Mouse (Mus musculus) hindbrain, embryonic 11.5 days (tissue): Measurements from ENCODE around the gene Fbrs. TPM values are rescaled to one million over a fixed set of nuclear protein-coding genes. Genes with fewer than 3 reads are reported as not detected.
A peak's percentile ranks its signal among the peaks of the same experiment; 100 is the strongest.

Experiments
- ATAC-seq: fragments of 200-750 bp; cut with Nextera tagmentation; 2 replicates; pipeline ENCODE4 v1.8.0; 2017; ENCODE audit warnings: mild to moderate bottlenecking, moderate TSS enrichment, moderate library complexity; ENCODE audit not compliant: low FRiP score
- DNase-seq: peaks from one replicate; pipeline ENCODE4 v3.0.0-alpha.2; 2015; ENCODE audit warnings: low spot score
- H3K27ac ChIP-seq: fragments of 300-500 bp; sonication (generic); 2 replicates; pipeline ENCODE4 v1.5.1; 2014; ENCODE audit warnings: mild to moderate bottlenecking, low read depth, low read length
- H3K27me3 ChIP-seq: fragments of 300-500 bp; sonication (generic); 2 replicates; pipeline ENCODE4 v1.6.1; 2014; ENCODE audit warnings: mild to moderate bottlenecking, low read length, moderate library complexity, mixed read lengths; ENCODE audit not compliant: control insufficient read depth, insufficient read depth
- H3K36me3 ChIP-seq: fragments of 300-500 bp; sonication (generic); 2 replicates; pipeline ENCODE4 v1.6.1; 2014; ENCODE audit warnings: mild to moderate bottlenecking, low read length, moderate library complexity, mixed read lengths; ENCODE audit not compliant: control insufficient read depth, insufficient read depth
- H3K4me1 ChIP-seq: fragments of 300-500 bp; sonication (generic); replicated peaks from 2 replicates; pipeline ENCODE4 v1.6.1; 2014; ENCODE audit warnings: low read length, mixed read lengths; ENCODE audit not compliant: control insufficient read depth, insufficient read depth
- H3K4me2 ChIP-seq: fragments of 300-500 bp; sonication (generic); replicated peaks from 2 replicates; pipeline ENCODE4 v1.6.1; 2014; ENCODE audit warnings: mild to moderate bottlenecking, low read depth, low read length
- H3K4me3 ChIP-seq: fragments of 300-500 bp; sonication (generic); 2 replicates; pipeline ENCODE4 v1.5.1; 2014; ENCODE audit warnings: low read depth, low read length
- H3K9ac ChIP-seq: fragments of 300-500 bp; sonication (generic); 2 replicates; pipeline ENCODE4 v1.6.1; 2014; ENCODE audit warnings: low read depth, low read length
- H3K9me3 ChIP-seq: fragments of 300-500 bp; sonication (generic); 2 replicates; pipeline ENCODE4 v1.6.1; 2016; ENCODE audit warnings: low read length; ENCODE audit not compliant: control insufficient read depth
- WGBS: fragments of 180-500 bp; shearing (Covaris S2); extraction: QIAGEN DNeasy Blood & Tissue Kit; methylation state at CpG from one replicate; pipeline ENCODE4 v1.1.7; 2014; 5-methylcytosine and 5-hydroxymethylcytosine counted together
- polyA plus RNA-seq: library from polyadenylated mRNA; unstranded; fragments of >200 nt; fragmentation: Nextera tagmentation; extraction: Ambion mirVana; gene quantifications from 2 replicates; pipeline ENCODE4 v1.2.1, GENCODE M21; 2014

Gene Fbrs
- polyA plus RNA-seq, 1 experiment from 2014 or later: 15.1 TPM

DNA sequence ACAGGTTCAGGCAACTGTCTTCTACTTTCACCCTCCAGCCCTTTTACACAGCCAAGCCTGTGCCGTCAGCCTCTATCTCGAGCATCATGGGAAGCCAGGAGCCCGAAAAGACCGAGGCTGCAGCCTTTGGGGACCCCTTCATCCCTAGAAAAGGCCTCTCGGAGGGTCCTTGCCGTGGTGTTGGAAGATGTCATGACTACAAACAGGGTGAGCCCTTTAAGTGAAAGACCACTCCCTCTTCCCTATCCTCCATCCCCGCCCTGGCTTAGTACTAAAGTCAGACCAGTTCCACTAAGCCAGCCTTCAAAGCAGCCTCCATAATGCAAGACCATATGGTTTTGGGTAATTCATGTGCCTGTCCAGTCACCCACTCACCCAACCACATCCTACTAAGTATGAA lies 6.9 kb upstream of the Fbrs start:
- Histone ChIP-seq H3K4me1 (no peaks in the 10 kb centered on the region; the same call in 1 of the 2 replicates), H3K9ac (peak overlapping the region; percentile 95), H3K4me2 (peak overlapping the region; percentile 91), H3K36me3 (peaks cover 24% of the 10 kb centered on the region), H3K9me3 (no peaks in the 10 kb centered on the region), H3K27me3 (no peaks in the 10 kb centered on the region), H3K4me3 (peak overlapping the region; percentile 90), H3K27ac (peak overlapping the region; percentile 94)
- no peak for DNase-seq
- under 1% methylated on average over 7 of the region's 7 CpGs for WGBS
- ATAC-seq: 0 out of 2 replicates have a peak, but pooled peaks have one; percentile 1

- ATAC-seq: no peak
Measured at GRCm38 (mm10) chr7:127473705-127474104, 5.3 kb upstream of the Fbrs start.

DNA sequence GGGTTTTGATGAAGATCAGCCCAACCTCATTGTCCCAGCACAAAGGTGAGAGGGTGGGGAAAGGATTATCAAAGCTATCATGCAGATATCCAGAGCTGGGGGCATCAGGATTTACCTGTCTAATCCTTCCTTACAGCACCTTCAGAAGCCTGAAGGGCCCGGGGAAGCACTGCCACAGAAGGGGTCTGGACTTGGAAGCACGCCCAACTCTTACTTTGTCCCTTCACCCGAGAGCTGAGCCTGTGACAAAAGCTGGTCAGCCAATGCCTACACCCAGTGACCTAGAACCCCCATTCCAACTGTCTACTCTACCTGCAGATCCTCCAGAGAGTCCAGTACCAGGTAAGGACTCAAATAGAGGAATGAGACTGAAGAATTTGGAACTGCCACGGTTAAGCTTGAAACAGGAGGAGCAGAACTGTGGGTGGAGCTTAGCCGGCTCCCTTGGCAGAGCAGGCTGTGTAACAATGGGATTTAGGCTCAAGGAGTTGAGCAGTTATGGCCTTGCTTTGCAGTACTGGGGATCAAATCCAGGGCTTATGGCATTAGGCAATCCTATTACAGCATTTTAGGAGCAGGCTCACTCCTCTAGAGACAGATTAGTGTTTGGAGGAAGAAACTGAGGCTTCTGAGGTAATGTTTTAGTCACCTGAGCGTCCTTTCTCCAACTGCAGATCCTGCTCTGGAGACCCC lies 4.5 kb upstream of the Fbrs start:
- no peak overlapping the region for H3K9ac ChIP-seq
- no peak overlapping the region for H3K4me2 ChIP-seq
- ATAC-seq (no peak), DNase-seq (no peak)
- H3K27ac ChIP-seq: no peak overlapping the region
- H3K27me3 ChIP-seq: no peaks in the 10 kb centered on the region
- peaks cover 22% of the 10 kb centered on the region for H3K36me3 ChIP-seq
- H3K4me1 ChIP-seq: no peaks in the 10 kb centered on the region; the same call in 1 of the 2 replicates
- 90% methylated on average over 6 of the region's 6 CpGs for whole genome bisulfite sequencing
- no peak overlapping the region for H3K4me3 ChIP-seq
- H3K9me3 ChIP-seq: no peaks in the 10 kb centered on the region

More at GRCm38 (mm10) chr7:127473705-127474104, 5.3 kb upstream of the Fbrs start:
- H3K27me3 ChIP-seq: no peaks in the 10 kb centered on the region
- H3K9ac ChIP-seq: no peak overlapping the region
- no peak overlapping the region for H3K4me2 ChIP-seq
- H3K27ac ChIP-seq: no peak overlapping the region
- H3K4me1 ChIP-seq: no peaks in the 10 kb centered on the region; the same call in 1 of the 2 replicates
- H3K4me3 ChIP-seq: no peak overlapping the region
- WGBS: 89% methylated on average over 5 of the region's 5 CpGs
- H3K36me3 ChIP-seq: peaks cover 22% of the 10 kb centered on the region
- no peaks in the 10 kb centered on the region for H3K9me3 ChIP-seq
- peak; percentile 29 for DNase-seq

- no peaks in the 10 kb centered on the region for H3K9me3 ChIP-seq
- peaks cover 22% of the 10 kb centered on the region for H3K36me3 ChIP-seq
- WGBS: 91% methylated on average over 11 of the region's 11 CpGs
- H3K4me1 ChIP-seq: peaks cover 4% of the 10 kb centered on the region; the same call in 1 of the 2 replicates
- no peak overlapping the region for H3K27ac ChIP-seq
- no peak overlapping the region for H3K9ac ChIP-seq
- no peaks in the 10 kb centered on the region for H3K27me3 ChIP-seq
- no peak overlapping the region for H3K4me2 ChIP-seq
- no peak overlapping the region for H3K4me3 ChIP-seq
- DNase-seq (no peak), ATAC-seq (no peak)
Measured at GRCm38 (mm10) chr7:127475186-127475740, 3.7 kb upstream of the Fbrs start.

GRCm38 (mm10) chr7:127476336-127476735 lies 2.7 kb upstream of the Fbrs start:
- Histone ChIP-seq H3K4me2 (no peak overlapping the region), H3K36me3 (peaks cover 24% of the 10 kb centered on the region), H3K27ac (no peak overlapping the region), H3K27me3 (no peaks in the 10 kb centered on the region), H3K9ac (no peak overlapping the region), H3K4me1 (peaks cover 8% of the 10 kb centered on the region; the same call in 1 of the 2 replicates), H3K9me3 (no peaks in the 10 kb centered on the region), H3K4me3 (no peak overlapping the region)
- DNase-seq: no peak
- ATAC-seq: no peak
- WGBS: 95% methylated on average over 11 of the region's 11 CpGs

DNA sequence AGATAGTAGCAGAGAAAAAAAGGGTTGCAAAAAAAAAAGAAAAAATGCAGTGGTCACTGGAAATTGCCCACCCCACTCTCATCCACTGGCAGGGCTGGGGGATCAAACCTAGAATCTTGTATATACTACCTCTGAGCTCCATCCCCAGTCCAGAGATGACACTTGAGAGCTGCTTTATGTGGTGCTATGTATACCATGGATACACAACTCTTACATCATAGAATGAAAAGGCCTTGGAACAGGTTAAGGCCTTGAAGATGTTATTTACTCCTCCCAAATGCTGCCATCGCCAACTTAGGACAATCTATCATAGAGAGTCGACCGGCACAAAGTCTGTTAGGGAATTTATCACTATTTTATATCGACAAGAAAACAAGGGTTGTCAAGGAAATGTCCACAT lies 2.1 kb upstream of the Fbrs start:
- H3K9me3 ChIP-seq: no peaks in the 10 kb centered on the region
- WGBS: 84% methylated on average over 4 of the region's 4 CpGs
- peak overlapping the region; percentile 84; the same call in 1 of the 2 replicates for H3K9ac ChIP-seq
- ATAC-seq (no peak), DNase-seq (no peak)
- peak overlapping the region; percentile 95; the same call in 1 of the 2 replicates for H3K27ac ChIP-seq
- peak overlapping the region; percentile 90 for H3K4me3 ChIP-seq
- peaks cover 24% of the 10 kb centered on the region for H3K36me3 ChIP-seq
- peaks cover 8% of the 10 kb centered on the region; the same call in 1 of the 2 replicates for H3K4me1 ChIP-seq
- H3K4me2 ChIP-seq: peak overlapping the region; percentile 87; the same call in 1 of the 2 replicates
- H3K27me3 ChIP-seq: no peaks in the 10 kb centered on the region

DNA sequence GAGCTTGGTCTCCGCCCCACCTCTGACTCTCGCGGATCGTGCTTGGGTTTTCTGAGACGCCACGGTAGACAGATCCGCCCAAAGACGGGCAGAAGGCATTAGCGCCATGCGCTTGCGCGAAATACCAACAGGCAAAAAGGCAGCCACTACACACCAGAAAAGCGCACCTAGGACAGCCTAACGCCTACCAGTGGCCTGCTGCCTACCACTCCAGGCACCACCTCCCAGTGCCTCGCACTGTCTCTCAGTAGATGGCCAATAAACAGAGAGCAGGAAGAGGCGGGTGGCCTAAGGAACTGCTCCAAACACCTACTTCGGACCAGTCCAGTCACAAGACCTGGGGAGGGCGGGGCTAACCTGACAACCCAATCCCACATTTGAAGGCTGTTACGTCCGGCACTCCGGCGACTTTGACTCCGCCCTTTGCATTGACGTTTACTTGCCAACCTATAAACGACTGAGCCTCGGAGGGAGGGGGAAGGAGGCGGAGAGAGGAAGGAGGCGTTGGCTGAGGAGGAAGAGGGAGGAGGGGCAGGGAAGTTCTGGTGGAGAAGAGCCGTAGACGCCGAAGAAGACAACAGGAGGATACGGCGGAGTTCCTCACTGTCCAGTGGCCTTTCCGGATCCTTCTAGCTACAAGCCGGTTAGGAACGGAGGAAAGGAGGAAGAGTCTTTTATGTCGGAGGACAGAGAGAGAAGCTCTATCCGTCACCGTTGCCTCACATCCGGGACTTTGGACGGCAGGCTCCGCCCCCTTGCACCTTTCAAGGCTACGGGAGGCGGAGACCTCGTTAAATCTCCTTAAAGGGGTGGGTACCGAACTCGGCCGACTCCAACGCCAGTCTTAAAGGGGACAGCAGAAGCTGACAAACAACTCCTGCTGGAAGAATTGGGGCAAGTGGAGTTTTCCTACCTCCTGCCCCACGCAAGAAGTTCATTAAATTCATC lies 1.0 kb upstream of the Fbrs start:
- DNase-seq (peak; percentile 100), ATAC-seq (peak; percentile 92)
- Histone ChIP-seq H3K9me3 (no peaks in the 10 kb centered on the region), H3K4me2 (peak overlapping the region; percentile 87), H3K4me3 (peak overlapping the region; percentile 90), H3K27ac (peak overlapping the region; percentile 95), H3K9ac (peak overlapping the region; percentile 84), H3K36me3 (peaks cover 24% of the 10 kb centered on the region), H3K27me3 (no peaks in the 10 kb centered on the region), H3K4me1 (peaks cover 8% of the 10 kb centered on the region; the same call in 1 of the 2 replicates)
- under 1% methylated on average over 50 of the region's 50 CpGs for WGBS
